Mouse (Mus musculus): ENCODE measurements around the gene Csgalnact2.

The Csgalnact2 gene

DNA sequence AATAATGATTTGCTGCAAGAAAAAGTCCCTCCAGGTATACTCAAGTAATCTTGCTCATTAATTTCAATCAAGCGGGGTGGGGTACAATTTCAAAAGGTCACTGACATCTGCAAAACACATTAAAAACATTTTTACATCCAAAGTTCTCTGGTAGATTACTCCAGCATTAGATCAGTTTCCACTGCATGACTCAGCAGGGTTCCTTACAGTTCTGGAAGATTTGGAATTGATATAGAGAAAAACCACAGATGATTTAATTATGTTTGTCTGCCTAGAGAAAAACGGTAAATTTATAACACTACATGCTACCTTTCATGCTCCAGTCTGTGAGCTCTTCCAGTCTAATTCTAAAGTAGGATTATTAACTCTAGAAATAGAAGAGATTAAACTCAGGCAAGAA is 8.9 kb downstream of the Csgalnact2 start:
- DNase-seq: no peak

DNA sequence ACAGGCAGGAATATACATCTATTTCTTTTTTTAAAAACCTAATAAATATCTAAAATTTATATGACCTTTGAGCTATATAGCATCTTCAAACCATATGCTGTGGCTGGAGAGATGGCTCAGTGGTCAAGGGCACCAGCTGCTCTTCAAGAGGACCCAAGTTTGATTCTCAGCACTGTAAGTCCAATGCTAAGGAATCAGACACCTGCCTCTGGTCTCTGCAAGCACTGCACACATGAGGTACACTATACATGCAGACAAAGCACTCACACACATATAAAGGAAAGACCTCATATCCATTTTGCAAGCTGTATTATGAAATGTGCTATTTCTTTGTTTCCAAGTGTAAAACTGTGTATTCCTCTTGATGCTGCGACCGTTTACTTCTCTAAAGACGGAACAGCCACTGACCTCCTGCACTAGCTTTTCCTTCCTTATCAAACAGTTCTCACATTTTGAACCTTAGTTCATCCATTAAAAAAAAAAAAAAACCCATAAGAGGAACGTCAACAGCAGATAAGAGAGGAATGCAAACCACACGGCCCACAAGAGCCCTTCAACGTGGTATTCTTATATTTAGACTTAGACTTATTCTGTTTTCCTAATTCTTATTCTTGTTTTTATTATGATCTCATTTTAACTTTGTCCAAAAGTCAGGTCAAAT is 11.0 kb downstream of the Csgalnact2 start:
- DNase-seq: no peak

DNA sequence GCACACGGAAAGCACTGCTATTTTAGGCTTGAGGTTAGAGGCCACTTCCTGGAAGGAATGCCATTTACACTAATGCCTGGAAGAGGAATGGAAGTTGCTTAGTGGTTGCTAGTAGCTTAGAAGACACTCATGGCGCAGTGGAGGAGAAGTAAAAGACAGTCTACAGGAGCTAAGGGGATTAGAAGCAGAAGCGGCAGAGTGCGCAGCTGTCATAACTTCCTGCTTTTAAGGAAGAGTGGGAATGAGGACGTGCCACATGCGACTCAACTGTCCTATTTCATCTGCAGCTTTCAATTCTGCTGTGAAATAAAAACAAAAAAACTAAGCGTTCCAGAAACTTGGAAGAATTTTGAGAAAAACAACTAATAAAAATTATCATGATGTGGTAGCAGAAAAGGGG is 11.7 kb downstream of the Csgalnact2 start:
- DNase-seq: no peak

DNA sequence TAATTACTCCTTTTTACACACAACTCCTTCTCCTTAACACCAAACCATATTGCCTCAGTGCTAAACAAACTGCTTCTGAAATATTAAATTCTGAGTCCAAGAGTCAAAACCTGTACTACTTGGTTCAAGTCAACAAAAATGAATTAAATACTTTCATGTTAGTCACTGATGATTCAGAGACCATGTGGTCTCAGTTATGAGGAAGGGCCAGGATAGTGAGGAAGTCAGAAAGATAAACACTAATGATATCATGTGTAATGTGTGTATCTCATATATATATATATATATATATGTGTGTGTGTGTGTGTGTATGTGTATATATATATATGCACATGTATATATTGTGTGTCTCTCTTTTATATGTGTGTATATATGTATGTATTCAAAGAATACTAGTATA is 12.4 kb downstream of the Csgalnact2 start:
- no peak for DNase-seq

DNA sequence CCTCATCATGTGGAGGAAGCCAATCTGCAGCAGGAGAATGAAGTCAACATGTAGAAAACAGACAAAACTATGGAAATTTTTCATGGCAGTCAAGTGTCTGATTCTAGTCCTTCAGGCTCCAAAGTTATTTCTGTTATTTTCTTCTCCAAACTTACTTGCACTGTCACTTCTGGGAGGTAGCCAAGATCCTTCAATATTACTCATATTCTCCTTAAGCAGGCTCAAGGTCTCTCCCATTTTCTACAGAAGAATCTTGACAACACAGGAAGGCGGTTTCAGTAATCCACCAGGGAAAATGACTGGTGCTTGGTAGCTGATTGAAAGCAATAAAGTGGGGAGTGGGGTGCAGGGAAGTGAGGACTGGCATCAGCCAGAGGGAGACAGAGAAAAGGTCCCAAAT is 16.2 kb downstream of the Csgalnact2 start:
- DNase-seq: no peak

DNA sequence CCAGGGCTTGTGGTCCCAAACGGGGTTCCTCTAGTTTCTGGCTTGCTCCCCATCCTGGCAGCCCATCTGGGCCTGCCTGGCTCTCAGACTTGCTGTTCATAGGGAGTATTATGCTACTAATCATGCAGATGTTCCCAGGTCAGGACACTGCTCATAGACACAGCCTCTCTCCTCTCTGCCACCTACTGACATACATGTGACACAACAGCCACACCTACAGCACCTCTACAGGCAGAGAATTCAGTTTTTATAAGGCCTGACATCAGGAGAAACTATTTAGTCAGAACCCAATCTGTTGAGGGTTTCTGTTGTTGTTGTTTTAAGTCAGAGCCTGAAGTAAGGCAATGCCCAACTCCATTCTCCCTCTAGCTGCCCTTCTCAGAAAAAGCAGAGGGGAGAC is 27.1 kb downstream of the Csgalnact2 start:
- DNase-seq: no peak

DNA sequence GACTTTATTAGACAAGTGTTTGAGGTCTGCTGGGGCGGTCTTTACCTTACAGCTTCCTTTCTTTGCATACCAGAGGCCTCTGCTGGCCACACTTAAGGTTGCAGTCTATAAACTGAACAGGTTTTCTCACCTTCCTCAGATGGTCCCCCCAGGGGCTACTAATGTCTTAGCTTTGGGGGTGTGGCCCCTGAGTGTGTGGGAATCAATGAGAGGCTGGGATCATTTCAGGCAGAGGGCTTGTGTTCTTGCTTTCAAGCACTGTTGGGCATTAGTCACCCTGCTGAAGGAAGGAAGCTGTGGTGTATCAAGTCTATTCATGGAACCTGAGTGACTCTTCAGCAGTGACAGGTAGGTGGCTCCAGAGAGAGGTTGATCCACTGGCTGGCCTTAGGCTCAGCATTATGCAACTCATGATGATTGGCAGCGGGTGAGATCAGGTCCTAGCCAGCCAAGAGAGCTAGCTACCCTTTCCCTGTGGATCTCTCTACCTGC is 39.6 kb downstream of the Csgalnact2 start:
- DNase-seq: peak; percentile 86

DNA sequence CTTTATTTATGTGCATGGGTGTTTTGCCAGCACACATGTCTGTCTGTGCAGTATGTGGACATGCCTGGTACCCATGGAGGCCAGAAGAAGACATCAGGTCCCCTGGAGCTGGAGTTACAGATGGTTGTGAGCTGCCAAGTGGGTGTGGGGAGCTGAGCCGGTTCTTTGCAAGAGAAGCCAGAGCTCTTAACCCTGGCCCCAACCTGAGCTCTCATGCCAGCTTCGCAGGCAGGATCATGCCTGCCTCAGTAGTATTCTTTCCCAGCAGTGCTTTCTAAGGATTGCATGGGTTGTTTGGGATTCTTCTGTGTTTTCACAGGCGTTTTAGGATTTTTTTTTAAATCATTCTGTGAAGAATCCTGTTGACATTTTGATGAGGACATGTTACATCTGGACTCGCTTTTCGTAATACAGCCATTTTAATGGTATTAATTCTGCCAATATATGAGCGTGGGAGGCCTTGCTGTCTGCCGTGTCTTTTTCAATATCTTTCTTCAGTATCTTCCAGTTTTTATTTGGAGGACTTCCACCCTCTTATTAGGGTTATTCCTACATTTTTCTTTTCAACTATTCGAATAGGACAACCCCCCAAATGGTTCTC is 41.1 kb downstream of the Csgalnact2 start:
- no peak for DNase-seq

DNA sequence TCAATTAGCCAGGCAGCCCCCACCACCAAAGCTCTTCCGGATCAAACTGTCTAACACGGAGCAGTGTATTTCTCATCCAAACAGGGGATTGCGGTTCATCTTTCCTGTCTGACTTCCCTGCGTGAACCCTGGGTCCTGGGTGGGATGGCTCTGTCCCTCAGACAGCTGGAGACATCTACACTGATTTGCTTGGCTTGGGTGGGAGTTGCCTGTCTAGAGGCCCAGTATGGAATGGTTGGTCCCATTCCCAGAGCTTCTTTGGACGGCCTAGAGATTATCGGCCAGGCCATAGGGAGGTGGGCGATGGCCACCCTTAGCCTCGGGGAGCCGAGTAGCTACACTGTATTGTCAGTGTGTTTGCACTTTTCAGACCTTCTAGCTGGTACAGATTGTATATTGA is 48.1 kb downstream of the Csgalnact2 start:
- no peak for DNase-seq

DNA sequence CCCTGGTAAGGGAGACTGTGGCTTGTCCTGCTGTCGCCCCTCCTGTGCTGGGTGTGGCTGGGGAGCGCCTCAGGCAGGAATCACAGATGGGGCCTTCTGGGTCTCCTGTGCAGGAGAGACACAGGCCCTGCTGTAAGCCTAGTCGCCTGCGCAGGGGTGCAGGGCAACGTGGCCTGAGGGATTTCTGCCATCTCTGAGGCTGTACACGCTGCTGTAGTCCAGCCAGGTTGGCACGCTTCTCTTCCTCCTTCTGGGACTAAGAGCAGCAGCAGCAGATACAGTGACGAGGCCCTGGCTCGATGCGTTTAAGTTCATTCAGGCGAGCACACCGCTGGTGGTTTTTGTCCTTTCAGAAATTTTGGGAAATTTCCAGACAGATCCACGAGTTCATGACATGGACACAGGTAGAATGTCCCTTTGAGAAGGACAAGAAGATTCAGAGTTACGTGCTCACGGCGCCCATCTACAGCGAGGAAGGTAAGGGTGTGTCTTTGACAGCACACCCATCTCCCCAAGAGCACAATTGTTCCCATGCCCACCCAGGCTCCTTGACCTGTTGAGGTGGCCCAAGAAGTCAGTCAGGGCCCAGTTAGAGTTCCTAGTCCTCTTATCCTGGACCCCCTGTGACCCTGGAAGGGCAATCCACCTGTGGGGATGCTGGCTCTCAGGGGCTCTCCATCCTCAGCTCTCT is 50.0 kb downstream of the Csgalnact2 start:
- no peak for DNase-seq

DNA sequence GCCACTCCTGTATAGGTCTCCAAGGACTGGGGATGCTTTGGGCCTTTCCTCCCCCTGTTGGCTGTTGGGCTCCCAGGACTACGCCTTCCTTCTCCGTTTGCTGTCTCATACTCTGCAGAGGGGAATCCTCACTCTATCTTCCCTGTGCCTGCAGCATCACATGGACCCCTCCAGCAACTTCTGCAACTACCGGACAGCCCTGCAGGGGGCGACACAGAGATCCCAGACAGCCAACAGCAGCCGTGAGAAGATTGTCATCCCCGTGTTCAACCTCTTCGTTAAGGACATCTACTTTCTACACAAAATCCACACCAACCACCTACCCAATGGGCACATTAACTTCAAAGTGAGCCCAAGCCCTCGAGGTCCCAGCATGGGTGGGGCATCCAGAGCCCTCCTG is 51.0 kb downstream of the Csgalnact2 start:
- DNase-seq: no peak

DNA sequence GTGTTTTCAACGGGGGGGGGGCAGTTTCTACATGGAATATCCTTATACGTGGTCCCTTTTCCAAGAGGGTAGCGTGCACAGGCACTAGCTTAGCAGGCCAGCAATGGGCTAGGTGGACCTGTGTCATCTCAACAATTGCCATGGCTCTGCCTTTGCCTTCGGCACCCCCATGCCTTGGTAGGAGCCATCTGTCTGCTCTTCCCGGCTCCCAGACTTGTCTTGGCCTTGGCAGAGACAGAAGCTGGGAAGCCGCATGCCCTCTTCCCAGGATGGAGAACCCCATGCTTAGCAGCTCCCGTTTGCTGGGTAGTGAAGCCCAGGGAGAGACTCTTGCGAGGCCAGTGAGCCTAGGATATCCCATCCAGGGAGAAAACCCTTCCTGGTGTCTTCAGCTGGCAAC is 54.3 kb downstream of the Csgalnact2 start:
- DNase-seq: no peak

DNA sequence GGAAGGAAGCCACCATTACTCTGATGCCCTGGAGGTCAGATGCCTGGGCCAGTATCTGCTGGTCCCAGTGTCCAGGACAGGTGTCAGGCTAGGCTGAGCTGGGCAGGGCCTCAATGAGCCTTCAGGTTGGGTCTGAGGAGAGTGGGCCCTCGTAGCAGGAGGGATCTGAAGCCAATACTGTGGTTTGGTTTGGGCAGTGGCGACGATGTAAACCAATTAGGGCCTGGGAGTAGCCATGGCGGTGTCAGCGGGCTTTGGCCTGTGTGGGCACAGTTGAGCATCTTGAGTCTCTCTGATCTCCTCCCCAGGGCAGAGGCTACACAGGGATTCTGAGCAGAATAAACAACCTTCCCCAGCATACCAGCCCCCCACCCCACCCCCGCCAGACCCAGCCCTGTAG is 55.3 kb downstream of the Csgalnact2 start:
- DNase-seq: no peak

DNA sequence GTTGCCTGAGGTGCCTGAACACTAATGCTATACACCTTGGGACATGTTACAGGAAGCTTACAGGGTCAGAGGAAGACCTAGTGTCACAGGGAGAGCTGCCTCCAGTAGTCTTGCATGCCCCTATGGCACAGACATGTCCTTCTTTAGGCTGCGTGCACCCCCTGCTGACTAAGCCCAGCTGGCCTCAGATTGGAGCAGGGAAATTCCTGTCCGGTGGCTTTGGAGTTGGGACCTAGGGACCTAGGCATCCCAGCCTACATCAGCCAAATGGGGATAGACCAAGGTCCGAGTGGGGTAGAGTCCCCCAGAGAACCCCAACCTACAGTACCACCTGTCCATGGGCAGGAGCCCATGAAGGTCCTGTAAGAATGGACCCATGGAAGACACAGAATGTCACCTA is 56.6 kb downstream of the Csgalnact2 start:
- no peak for DNase-seq

DNA sequence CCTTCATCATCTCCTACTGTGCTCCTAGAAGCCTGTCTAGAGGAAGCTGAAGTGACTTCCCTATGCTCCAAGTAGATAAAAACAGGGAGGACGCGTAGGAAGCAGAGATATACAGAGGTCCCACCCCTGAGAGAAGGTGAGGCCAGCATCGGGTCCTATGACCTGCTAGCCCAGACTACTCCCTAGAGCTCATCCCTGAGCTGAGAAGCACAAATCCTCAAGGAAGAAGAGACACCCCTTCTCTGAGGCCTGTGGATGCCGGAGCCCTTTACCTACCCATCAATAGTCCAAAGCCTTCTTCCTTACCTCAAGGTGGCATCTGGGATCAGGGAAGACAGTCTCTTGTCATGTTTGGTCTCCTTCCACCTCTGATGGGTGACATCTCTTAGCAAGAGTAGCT is 58.2 kb downstream of the Csgalnact2 start:
- DNase-seq: no peak

DNA sequence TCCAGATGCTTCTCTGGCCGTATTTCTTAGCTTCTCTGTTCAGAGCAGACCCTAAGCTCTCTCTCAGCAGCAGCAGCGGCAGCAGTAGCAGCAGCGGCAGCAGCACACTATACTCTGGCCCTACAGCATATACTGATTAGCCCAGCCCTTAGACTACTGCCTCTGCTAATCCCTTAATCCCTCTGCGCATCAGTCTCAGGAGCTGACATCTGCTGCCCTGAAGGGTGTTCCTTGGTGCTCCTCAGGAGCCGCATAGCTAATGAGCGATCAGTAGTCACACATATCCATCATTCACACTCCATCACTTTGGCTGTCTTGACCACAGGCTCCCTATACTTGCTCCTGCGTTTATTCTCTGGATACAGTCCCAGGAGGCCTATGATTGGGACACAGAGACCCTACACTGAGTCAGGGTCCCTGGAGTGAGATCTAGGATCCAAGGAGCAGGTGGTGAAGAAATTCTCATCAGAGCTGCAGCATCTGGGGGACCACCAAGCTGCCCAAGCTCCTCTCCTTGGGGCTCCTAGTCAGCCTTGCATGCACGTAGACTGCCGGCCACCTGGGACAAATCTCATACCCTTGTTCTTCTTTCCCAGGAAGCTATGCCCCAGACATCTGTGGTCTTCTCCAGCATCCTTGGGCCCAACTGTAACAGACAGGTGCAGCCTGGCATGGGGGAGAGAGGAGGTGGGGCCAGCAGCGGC is 59.0 kb downstream of the Csgalnact2 start:
- DNase-seq: no peak

DNA sequence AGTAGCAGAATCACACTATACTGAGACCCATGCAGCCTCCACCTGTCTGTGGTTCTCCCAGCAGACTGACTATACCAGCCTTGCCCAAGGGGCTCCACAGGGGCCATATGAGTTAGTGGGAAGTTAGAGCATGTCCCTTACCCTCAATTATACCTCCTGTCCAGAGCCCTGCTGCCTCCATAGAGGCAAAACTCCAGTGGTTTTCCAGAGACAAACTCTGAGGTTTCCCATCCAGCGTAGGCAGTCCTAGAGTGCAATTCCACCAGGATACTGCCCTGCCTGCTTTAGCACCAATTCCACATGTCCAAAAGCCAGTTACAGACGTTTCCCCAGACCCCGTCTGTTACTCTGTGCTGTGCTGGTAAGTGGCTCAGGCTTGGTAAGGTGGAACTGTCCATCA is 59.6 kb downstream of the Csgalnact2 start:
- no peak for DNase-seq

DNA sequence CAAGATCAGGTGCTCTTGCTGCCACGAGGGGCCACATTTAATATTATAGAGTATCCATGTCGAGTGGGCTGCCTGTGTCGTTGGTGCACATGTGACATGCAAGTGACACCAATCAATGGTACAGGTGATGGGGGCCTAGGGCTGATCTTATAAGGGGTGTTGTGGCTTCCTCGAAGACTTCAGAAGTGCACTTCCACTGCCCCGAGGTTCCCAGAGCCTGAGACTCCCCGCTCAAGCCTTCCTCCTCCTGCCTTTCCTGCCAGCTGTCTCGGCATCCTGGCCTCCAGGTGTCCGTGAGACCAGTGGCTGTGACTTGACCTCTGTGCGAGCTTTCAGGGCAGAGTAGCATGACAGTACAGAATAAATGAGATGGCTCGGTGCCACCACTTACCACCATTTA is 60.2 kb downstream of the Csgalnact2 start:
- no peak for DNase-seq

DNA sequence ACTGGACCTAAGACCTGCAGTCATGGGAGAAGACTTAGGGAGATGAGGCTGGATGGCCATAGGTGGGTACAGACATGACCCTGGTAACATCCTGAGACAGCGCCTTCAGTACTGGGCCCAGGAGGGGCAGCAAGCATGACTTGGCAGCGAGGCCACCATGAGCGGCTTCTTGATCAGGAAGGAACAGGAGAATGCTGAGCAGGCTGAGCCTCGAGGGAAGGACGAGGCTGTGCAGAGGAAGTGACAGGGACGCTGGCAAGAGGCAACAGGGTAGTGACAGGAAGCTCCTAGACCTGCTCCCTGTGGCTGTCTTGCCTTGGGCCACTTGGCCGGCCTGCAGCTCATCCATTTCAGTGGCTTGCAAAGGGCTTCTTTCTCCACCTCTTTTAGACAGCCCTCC is 61.5 kb downstream of the Csgalnact2 start:
- no peak for DNase-seq

DNA sequence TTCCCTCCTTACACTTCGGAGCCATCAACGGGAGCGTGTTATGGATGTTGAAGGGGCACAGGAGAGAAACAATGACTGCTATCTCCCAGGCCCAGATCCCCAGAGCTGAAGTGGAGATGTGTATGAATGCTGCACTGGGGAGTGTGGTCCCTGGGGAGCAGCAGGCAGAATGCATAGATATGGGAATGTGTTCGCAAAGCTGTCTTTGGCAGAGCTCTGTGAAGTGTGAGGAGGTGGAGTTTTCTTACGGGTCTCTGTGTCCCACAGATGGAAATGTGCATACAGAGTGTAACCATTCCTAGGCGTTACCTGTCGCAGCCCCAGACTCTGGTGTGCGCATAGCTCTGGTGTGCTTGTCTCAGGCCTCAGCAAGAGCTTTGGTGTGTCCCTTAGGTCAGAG is 62.2 kb downstream of the Csgalnact2 start:
- DNase-seq: no peak

DNA sequence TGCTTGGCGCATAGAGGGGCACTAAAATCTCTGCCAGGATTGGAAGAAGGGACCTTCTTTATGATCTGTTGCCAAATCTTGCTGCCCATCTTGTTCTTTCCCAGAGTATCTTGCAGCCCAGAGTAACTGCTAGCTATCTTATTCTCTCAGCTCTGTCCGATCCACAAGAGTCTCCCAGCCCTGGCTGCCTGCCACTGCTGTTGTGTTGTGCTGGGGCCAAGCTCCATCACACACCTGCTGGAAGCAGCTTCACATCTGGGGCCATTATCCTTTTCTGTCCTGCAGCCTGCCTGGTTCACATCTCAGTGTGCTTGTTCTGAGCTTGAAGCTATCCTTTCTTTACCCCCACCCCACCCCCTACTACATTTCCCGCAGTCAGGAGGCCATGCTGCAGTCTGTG is 62.7 kb downstream of the Csgalnact2 start:
- DNase-seq: no peak

DNA sequence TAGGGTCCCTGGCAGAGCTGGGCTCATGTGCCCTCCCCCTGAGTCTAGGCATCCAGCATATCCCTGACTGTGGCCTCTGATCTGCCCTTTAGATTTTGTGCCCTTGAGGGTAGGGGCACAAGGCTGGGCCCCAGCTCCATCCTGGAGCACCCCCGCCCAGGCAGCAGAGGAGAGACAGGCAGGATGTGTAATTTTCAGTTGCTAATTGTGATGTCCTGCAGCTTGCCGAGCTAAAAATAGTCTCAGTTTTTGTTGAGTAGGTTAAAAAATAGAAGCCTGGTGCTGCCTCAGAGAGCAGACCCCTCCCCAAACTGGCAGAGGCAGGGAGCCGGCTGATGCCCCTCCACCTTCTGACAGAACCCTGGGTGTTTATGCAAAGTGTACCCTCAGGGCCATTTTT is 64.8 kb downstream of the Csgalnact2 start:
- no peak for DNase-seq

DNA sequence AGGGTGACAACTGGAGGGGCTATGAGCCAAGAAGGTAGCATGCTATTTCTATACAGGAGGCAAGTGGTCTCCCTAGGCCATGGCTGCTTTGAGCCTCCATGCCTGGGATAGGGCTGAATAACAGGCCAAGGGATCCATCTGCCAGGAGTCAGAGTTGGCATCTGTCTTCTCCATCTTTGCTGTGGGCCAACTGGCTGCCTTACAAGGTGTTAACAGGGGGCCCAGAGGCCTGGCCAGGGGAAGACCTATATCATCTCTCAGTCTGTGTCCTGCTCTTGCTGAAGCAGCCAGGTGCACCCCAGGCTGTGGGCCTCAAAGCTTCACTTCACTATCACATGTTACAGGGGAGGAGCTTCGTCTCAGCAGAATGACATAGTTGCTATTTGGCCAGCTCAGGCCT is 66.8 kb downstream of the Csgalnact2 start:
- DNase-seq: peak; percentile 94

DNA sequence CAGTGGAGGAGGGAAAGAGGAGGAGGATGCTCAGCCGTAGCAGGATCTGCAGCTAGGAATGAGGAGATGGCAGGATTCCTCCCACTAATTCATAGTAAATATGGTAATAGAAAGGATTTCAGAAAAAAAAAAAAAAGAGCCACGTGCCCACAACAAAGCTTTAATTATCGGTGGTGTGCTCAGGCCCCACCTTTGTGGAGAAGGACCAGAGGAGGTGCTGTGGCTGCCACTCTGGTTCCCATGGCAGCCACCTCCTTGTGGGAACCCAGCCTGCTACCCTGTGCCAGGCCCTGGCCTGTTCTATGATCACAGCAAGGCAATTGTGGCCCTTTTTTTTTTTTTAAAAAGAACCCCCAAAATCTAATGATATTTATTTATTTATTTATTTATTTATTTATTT is 67.5 kb downstream of the Csgalnact2 start:
- DNase-seq: peak; percentile 58

All from cerebellum, adult 9-10 months (tissue).